Mouse (Mus musculus): ENCODE measurements around the gene Slc38a7.
A peak's percentile ranks its signal among the peaks of the same experiment; 100 is the strongest.
"Not testable (repeated sequence)": the region's sequence is repeated elsewhere in the genome, so short reads cannot be mapped to it uniquely, and the experiment has no call there.

Slc38a7 gene

DNA sequence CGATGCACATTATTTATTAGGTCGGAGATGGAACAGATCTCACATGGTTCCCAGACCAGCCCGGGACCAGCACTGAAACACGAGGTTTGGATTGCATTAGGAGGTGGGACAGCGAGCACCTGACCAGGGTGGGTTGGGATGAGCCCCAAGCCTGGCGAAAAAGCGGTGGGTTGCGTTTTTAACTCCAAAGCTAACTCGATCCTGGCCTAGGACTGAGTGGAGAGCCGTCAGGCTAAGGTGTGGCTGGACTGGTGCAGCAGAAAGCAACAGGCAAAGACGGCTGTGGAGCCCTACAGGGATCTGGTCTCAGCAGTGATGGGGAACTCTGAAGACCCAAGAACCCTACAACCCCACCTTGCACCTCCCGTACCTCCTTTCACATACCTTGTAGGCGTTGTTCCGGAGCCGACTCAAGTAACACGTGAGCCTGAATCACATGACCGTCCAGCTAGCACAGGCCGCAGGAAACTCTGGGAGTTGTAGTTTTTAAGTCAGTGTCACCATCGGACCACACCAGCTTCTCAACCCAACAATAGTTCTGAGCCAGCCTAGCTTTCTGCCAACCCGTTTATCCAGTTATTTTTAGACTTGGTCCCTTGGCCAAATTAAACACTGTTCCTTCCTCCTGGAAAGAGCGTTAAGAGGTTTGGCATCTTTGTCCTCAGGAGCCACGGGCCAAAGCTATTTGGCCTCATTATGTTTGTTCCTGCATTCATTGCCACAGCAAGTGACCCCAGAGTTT is at the start of gene Slc38a7:
TSS of gene Slc38a7 (minus strand) at position 438 of the 742 bp plus-strand sequence.
- DNase-seq (ENCODE audit: low spot score in 2 of 2) = peak; percentile 85 to 94

DNA sequence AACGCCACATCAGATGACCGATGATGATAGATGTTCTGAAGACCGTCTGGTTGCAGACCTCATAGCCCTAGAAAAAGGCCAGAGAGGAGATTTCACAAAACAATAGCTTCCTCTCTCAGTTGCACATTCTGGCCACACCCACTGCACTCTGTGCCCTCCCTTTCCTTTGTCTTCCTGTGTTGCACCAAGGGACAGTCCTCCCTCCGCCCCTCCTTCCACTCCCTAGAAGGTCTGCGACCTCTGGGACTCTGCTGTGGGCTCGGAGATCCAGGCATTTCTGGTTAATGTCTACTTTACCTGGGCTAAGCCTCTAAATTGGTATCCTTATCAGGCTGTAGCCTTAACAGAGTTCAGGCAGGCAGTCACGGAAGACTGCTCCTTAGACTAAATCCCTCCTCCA is 48.5 kb upstream of the Slc38a7 start:
- no peak for DNase-seq (ENCODE audit: low spot score in 2 of 2)

DNA sequence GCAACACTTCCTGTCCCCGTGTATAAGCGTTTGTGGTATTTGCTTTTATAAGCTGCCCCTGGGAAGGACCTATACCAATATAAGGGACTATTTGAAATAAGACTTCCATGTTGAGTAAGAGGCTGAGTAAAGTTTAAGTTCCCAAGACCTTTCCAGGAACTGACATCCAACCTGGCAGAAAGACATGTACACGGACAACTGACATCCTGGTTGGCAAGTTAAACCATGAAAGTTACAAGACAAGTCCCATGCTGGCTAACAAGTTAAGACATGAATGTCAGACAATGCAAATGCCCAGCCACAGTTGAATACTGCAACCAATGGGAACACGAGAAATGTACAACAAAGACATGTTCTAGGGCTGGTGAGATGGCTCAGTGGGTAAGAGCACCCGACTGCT is 40.4 kb upstream of the Slc38a7 start:
- no peak for DNase-seq (ENCODE audit: low spot score in 2 of 2)

DNA sequence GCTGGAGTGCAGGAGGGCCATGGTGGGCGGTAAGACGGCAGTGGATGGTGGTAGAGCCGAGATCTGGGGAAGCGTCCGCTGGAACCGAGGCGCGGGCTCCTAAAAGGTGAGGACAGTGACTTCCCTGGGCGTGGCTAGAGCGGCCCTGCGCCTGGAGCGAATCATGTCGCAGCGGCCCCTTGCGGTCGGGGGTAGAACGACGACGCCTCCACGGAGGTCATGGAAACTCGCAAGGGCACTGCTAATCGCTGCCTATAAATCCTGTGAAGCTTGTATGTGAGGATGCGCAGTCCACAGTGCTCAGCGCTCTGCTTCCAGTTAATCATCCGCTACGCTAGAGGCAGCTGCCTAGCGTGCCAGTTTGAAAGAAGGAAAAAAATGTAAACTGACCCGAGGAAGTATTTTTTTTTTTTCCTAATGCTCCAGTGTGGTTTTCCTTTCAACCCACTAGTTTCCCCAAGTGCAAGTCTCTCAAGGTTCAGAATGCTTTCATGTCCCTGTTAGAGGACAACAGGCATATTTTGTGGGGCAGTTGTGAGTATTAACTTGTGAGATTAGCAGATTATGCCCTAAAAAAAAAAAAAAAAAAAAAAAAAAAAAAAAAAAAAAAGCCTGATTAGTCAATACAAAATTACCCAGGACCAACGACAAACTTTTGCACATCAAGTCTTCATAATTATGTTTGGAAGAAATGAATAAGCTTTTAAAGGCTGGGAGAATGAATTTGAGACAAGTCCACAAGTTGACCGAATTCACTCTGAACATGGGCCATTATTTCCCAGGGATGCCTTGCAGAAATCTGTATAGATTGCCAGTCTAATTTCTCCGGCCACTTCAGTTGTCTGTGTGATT is 35.2 kb upstream of the Slc38a7 start, which contains the start of gene Got2:
TSS of gene Got2 (minus strand) at position 263 of the 852 bp plus-strand sequence.
- DNase-seq (ENCODE audit: low spot score in 2 of 2) = peak; percentile 92 to 93

DNA sequence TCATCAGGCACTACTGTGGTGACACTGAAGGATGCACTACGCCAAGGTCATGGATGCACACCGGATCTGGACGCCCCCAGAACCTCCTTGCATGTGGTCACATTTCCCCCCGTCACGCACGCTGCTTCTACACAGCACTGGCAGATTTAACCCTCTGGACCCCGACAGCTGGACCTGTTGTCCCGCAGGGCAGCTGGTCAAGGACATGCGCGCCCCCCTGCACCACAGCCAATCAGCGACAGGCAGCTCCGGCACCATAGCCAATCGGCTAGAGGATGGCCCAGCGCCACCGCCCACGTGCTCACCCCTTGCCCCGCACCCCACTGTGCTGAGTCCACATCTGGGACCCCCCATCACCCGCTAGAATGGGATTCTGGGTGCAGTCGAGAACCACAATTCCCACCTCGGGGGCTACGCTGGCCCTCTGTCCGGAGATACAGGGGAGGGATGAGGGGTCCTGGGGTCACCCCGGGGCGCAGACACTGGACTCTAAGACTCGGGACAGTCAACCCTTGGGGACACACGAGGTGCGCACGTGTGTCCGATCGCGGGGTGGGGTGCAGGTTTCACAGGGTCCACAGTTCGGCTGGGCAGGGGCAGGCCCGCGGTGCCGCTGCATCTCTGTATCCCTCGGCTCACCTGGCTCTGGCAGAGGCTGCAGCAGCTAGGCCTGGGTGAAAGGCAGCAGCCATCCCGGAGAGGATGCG is 34.4 kb upstream of the Slc38a7 start:
- DNase-seq (ENCODE audit: low spot score in 2 of 2) = peak; percentile 94

DNA sequence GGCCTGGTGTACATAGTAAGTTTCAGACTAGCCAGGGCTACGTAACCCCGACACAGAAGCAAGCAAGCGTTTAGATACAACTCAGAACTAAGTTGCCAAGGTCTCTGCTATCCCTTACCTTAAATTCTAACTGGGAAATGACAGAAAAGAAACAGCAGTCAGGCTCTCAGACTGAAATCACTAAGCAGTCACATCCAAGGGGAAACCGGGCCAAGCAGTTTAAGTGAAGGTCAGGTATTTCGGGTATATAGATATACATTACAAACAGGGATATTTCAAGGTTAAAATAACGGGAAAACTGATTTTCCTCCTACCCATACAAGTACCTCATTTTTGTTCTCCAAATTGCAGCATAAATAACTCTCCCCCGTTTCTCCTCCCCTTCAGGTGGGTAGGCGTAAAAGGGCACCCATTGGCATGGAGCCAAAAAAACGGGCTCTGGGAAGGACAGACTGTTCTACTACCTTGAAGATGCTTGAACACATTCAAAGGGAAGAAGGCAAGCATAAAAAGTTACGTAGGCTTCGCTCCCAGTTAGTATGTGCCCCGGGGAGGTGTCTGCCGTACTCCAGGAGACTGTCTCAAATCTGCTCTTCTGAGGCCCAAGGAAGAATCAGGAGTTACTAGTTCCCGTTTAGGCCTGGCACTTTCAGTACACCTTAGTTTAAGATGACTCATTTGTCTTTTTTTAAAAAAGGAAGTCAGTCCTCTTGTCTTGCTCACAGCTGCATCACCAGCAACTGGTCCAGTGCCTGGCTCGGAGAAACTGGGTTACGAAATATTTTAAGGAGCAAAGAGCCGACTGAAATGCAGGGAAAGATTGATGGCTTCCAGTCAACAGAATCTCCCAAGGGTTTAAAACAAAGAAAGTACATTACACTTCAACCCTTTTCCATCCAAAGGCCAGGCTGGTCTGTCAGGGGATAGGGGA is 33.6 kb upstream of the Slc38a7 start:
- peak; percentile 35 to 44 for DNase-seq (ENCODE audit: low spot score in 2 of 2)

DNA sequence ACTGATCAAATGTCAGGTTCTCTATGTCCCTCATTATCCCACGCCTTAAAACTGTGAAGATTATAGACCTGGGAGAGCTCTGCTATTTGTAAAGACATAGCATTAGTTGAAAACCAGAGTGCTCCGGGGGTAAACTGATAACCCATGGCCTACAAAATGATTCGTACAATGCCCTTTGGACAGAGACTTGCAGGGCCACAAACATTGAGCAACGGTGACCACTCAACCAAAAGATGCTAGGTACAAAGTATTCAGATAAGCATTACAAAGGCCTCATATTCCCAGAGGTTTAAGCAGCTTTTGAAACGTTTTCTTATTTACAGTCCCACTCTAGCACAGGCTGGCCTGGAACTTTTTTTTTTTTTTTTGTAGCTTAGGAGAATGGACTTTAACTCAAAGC is 32.6 kb upstream of the Slc38a7 start:
- DNase-seq (ENCODE audit: low spot score in 2 of 2) = no peak

DNA sequence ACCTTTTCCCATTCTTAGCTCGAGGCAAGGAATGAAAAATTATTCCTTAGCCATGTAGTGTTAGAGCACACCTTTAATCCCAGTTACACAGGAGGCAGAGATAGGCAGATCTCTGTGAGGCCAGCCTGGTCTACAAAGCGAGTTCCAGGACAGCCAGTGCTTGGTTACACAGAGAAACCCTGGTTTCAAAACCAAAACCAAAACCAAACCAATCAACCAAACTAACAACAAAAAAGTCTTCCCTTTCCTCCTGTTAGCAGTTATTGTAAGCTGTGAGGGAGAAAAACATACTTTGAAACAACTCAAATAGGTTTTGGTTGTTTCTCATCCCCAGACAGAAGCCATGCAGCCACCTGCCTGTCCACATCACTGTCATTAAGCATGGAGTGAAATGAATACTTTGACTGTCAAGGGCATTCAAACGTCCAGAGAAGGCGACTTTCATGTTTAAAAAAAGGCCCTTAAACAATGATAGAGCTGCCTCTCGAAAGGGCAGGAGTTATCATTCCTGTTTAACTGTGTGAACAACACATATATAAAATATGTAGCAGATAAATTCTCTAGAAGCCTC is 32.0 kb upstream of the Slc38a7 start:
- DNase-seq (ENCODE audit: low spot score in 2 of 2) = no peak

DNA sequence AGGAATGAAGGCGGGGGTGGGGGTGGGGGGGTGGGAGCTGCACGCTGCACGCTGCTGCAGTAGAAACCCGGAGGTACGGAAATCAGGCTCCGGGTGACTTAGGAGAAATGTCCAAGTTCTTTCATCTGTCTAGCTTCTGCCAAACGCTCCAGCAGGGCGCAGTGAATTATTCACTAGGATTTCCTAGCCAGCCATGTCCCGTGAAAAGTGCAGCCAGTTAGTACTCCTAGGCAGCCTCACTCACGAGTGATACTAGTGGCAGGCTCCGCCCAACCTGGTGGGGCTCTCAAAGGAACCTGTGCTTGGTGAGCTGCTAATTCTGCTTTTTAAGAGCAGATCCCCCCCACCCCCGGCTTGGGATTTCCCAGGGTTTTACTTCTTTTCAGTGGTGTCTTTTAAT is 31.2 kb upstream of the Slc38a7 start:
- no peak for DNase-seq (ENCODE audit: low spot score in 2 of 2)

DNA sequence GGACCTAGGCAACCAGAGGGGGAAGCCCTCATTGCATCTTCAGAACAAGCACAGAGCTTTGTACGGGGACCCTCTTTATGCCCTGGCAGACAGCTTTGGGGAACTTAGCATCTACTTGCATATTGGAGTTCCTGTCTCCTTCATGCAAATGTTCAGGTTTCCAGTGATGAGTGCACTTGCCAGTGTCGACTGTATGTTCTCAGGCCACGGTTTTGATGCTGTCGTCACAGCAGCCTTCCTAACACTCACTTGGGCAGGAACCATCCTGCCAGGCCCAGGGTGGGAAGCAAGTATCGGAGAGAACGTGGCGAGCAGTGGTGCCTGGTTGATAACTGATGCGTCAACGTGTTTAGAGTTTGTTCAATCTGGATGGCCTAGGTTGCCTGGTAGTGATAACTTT is 28.9 kb upstream of the Slc38a7 start:
- no peak for DNase-seq (ENCODE audit: low spot score in 2 of 2)

DNA sequence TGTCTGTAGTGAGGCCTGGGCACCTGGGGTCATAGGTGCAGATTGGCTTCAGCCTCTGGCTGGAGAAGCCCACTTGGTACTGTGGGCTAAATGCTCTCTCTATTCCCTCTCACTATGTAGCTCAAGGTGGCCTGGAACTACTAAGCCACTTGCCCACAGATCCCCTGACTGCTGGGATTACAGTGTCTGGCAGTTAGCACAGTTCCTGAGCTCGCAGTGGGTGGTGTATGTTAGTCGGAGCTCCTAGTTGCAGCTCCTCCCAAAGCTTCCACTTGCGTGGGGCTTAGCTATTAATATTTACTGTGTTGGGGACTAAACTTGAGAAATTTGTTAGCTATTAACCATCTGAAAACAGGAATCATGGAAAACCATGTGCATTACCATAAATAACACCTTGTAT is 28.2 kb upstream of the Slc38a7 start:
- no peak for DNase-seq (ENCODE audit: low spot score in 2 of 2)

DNA sequence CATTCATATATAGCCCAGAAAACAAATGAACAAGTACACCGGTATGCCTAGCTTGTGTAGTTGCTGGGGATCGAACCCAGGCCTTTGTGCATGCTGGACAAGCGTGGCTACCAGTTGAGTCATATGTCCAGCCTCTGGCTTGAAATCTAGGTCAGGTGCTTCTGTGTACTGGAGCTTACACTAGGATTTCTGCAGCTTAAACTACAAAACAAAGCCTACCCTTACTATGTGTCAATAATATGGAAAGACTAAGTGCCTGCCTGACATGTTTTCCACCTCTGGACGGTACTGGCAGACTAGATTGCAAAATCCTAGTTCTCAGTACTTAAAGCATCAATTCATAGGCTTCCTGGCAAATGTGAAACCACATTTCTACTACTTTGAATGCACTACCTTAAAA is 26.5 kb upstream of the Slc38a7 start:
- DNase-seq (ENCODE audit: low spot score in 2 of 2) = no peak

DNA sequence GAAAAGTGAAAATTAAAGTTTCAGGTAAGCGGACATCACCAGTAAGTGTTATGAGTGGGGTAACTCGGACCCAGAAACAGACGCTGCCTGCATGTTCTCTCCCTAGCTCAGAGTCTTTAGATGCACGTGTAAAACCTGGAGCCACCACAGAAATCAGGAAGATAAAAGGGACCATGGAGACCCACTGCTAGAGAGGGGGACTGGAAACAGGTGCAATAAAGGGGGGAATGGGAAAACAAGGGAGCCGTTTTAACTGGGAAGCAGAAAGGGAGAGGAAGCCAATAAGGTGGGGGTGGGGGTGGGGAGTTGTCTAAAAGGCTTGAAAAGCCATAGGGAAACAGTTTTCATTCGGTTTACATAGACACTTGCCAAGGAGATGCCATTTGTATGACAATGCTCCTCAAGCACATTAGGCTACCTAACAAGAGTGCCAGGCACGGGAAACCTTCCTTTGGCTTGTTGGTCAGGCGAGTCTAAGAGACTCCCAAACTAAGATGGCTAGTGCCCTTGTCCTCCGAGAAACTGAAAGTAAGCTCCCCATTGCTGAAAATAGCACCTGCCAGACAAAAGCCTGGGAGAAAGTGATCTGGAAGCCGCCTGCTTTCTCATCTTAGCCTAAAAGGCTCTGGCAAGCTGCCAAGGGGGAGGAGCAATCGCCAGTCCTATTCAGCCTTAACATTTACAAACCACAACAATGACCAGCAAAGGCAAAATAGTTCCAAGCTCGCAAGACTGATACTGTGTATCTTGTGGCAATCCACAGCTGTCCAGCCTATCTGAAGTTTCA is 25.0 kb upstream of the Slc38a7 start:
- peak; percentile 57 to 63 for DNase-seq (ENCODE audit: low spot score in 2 of 2)

DNA sequence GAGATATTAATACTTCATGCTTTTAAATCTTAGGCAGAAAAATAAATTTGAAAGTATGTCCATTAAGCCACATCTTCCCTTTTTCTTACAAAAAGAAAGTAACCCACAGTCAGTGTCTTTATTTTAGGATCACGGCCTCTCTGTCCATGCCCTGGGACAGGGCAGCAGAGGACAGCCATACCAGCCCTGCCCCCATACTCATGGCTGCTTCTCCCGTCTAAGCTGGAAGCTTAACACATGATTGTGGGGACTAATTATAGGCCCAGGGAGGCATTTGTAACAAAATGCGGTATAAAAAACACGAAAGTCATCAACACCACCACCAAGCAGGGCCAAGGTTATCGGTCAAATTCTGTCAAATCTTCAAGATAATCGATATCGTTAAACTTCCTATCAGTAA is 21.9 kb upstream of the Slc38a7 start:
- no peak for DNase-seq (ENCODE audit: low spot score in 2 of 2)

DNA sequence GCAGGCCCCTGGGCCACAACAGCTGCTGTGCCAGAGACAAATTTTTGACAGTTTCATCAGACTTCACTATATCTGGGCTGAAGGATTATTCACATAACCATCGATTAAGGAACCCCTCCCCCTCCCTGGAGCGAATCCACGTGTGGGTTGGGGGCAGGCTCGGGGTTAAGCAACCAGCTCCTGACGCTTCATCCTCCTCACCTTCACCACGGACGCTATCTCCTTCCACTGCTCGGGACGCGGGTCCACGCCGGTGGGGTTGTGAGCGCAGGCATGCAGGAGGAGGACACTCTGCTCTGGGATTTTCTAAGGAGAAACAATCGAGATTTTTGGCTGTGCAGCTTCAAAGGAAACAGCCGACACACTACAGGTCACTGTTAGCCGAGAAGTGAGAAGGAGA is 18.4 kb upstream of the Slc38a7 start:
- DNase-seq (ENCODE audit: low spot score in 2 of 2) = no peak

DNA sequence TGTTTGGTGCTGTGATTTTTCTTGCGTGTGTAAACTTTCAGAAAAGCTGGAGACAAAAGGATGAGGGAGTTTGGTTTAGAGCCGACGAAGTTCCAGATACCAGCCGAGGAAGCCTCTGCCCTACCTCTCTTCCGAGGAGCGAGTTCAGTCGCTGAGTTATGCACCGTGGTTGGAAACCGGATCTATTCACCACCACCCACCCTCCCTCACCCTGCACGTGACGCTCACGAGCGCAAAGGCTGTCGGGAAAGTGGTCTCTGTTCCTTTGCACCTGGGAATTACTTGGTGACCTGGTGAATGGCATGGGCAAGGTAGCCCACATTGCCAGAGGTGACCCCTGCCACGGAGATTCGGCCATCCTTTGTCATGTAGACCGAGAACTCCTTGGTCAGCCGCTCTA is 11.5 kb upstream of the Slc38a7 start:
- not testable (repeated sequence) for DNase-seq (ENCODE audit: low spot score in 2 of 2)

DNA sequence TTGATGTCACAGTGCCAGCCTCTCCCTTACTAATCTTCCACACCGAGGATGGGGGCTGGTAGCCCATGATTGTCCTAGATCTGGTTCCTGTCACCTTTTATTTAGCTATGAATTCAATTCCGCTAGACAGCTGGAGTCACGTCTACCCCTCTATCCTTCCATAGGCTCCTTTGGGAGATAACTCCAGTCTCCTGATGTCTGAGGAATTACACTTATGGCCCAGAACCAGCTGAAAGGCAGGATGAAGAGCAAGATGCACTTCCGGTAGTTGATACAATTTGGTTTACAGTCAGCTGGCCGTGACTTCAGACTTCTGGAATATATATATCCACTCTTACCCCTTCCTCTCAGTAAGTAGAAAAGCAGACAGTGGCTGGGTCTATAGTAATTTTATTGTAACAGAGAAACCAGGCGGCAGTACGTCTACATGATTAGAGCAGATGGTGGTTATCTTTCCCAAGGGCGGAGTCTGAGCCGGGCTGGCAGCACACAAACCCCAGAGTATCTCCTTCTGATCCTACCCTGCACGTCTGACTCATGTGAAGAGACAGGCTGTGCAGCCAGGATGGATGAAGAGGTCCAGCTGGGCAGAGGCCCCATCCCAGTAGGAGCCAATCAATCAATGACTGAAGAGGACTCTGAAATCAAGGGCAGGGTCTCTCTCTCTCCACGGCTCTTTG is 10.6 kb upstream of the Slc38a7 start:
- DNase-seq (ENCODE audit: low spot score in 2 of 2) = not testable (repeated sequence)

DNA sequence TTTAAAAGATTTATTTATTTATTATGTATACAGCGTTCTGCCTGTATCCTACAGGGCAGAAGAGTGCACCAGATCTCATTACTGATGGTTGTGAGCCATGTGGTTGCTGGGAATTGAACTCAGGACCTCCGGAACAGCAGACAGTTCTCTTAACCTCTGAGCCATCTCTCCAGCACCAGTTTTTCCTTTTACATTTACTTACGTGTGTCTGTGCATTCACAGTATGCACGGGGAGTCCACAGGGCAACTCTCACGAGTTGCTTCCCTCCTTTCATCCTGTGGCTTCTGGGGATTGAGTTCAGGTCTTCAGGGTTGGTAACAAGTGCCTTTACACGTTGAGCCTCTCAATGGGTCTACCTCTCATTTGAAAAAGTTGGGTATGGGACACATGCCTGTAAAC is 835 bp upstream of the Slc38a7 start:
- no peak for DNase-seq (ENCODE audit: low spot score in 2 of 2)

DNA sequence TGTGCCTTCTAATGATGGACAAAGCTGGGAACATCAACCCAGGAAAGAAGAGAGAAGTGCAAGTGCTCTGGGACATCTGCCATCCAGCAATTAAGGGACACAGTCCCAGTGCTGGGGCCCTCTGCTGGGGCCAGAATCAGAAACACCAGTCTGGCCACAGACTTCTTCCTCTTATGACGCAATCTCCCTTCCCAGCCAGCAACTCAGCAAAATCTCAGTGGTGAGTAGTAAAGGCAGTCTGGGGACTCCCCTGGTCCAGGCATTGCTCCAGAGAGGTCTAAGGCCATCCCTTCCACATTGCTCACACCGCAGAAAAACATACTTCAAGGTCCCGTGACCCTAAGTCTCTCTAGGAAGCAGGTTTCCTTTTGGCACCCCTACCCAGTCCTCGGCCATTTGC is 1.0 kb downstream of the Slc38a7 start:
- DNase-seq (ENCODE audit: low spot score in 2 of 2) = peak in 1 of 2 experiments; percentile 40

DNA sequence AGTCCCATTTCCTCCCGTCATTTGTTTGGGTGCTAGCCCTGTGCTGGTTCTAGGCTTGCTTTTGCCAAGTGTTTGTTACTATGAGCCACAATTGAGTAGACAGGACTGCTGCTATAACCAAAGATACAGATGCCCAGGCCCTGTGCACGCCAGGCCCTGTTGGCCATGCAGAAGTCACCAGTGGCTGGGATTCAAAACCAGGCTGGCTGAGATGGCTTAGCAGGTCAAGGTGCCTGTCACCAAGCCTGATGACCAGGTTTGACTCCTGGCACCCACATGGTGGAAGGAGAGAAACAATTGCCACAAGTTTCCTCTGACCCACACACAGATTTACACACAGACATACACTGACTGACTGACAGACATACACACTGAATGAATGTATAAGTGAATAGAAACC is 3.0 kb downstream of the Slc38a7 start:
- DNase-seq (ENCODE audit: low spot score in 2 of 2) = no peak

Data from right cerebral cortex, postnatal 10 days (tissue).